In genomic region chr8:108437316-108437830, GRCm38 (mm10) we compare ENCODE assay signal across 13 mouse cellular contexts.
"Had no signal": no experiment of that assay in that cellular context is flagged by ENCODE, and none has a peak within 500 bp of the region (broad histone marks: within the 10 kb centered on the region; RNA-seq: fewer than 3 reads in every experiment).

No protein-coding gene starts in this region.

- H3K4me2 ChIP-seq: kidney, embryonic 15.5 days; limb, embryonic 15.5 days; liver, embryonic 12.5 days; lung, embryonic 14.5 days; stomach, embryonic 15.5 days had no signal

- H3K36me3 ChIP-seq: kidney, embryonic 15.5 days; limb, embryonic 15.5 days; liver, embryonic 12.5 days; stomach, embryonic 15.5 days had no signal

- H3K4me3 ChIP-seq: kidney, embryonic 15.5 days; left cerebral cortex, adult 2 months; limb, embryonic 15.5 days; liver, embryonic 12.5 days; megakaryocyte, embryonic 14.5 days; stomach, embryonic 15.5 days had no signal

- ATAC-seq: liver, embryonic 12.5 days had no signal

- H3K4me1 ChIP-seq: kidney, embryonic 15.5 days; limb, embryonic 15.5 days; liver, embryonic 12.5 days; megakaryocyte, embryonic 14.5 days; stomach, embryonic 15.5 days had no signal

- DNase-seq: kidney, adult 18-20 months; kidney, postnatal 14 days; lung, embryonic 14.5 days; lung, postnatal 14 days; thymus, adult 2 months; thymus, postnatal 25 days had no signal

- H3K27me3 ChIP-seq: kidney, embryonic 15.5 days; limb, embryonic 15.5 days; liver, embryonic 12.5 days; megakaryocyte, embryonic 14.5 days; stomach, embryonic 15.5 days had no signal

- H3K9me3 ChIP-seq: kidney, embryonic 15.5 days; limb, embryonic 15.5 days; liver, embryonic 12.5 days; stomach, embryonic 15.5 days had no signal

- H3K27ac ChIP-seq: kidney, embryonic 15.5 days; left cerebral cortex, adult 2 months; limb, embryonic 15.5 days; liver, embryonic 12.5 days; macrophage; stomach, embryonic 15.5 days had no signal

- H3K9ac ChIP-seq: kidney, embryonic 15.5 days; limb, embryonic 15.5 days; liver, embryonic 12.5 days; lung, embryonic 14.5 days; stomach, embryonic 15.5 days had no signal
